Mouse (Mus musculus) ES-E14 (cell line): ENCODE data around the gene Tmprss11e. TPM values are rescaled to one million over a fixed set of nuclear protein-coding genes. Genes with fewer than 3 reads are reported as not detected.
A peak's percentile ranks its signal among the peaks of the same experiment; 100 is the strongest.

ENCODE experiments used
- DNase-seq: peaks from one replicate; pipeline ENCODE4 v3.0.0-alpha.2; 2013; ENCODE audit warnings: low read depth, low spot score
- H3K27ac ChIP-seq: 2 replicates; pipeline ENCODE4 v1.5.1; 2012; ENCODE audit warnings: low read depth, mild to moderate bottlenecking, low read length, moderate library complexity, mixed read lengths; ENCODE audit not compliant: poor library complexity, insufficient read depth, severe bottlenecking
- H3K36me3 ChIP-seq: 2 replicates; pipeline ENCODE4 v1.6.1; 2012; ENCODE audit warnings: mild to moderate bottlenecking, low read length, moderate library complexity, mixed read lengths; ENCODE audit not compliant: control insufficient read depth, poor library complexity, insufficient read depth, severe bottlenecking
- H3K4me1 ChIP-seq, 2 experiments: fragments of 150-350 bp in 1 of 2; sonication (generic) in 1 of 2; 2 replicates each; pipeline ENCODE4 v1.6.1; 2012; ENCODE audit warnings: low read length in 2 of 2, mild to moderate bottlenecking in 1 of 2, mixed read lengths in 1 of 2; ENCODE audit not compliant: control insufficient read depth in 2 of 2, insufficient read depth in 2 of 2, poor library complexity in 1 of 2
- H3K4me3 ChIP-seq, 2 experiments: fragments of 150-350 bp in 1 of 2; sonication (generic) in 1 of 2; 2 replicates each; pipeline ENCODE4 v1.5.1; 2012; ENCODE audit warnings: low read length in 2 of 2, low read depth in 1 of 2, mild to moderate bottlenecking in 1 of 2, mixed read lengths in 1 of 2; ENCODE audit not compliant: insufficient read depth in 1 of 2, poor library complexity in 1 of 2, severe bottlenecking in 1 of 2
- H3K9ac ChIP-seq: 2 replicates; pipeline ENCODE4 v1.6.1; 2012; ENCODE audit warnings: low read depth, mild to moderate bottlenecking, low read length, mixed read lengths; ENCODE audit not compliant: poor library complexity, insufficient read depth, severe bottlenecking
- H3K9me3 ChIP-seq: fragments of 150-350 bp; sonication (generic); 2 replicates; pipeline ENCODE4 v1.6.1; 2012; ENCODE audit warnings: low read depth, mild to moderate bottlenecking, low read length; ENCODE audit not compliant: control insufficient read depth, insufficient read depth
- CHD2 ChIP-seq: IDR thresholded peaks from 2 replicates; pipeline ENCODE4 v1.6.1; 2014; ENCODE audit warnings: mild to moderate bottlenecking, low read depth, low read length, inconsistent platforms
- HCFC1 ChIP-seq: IDR thresholded peaks from 2 replicates; pipeline ENCODE4 v1.6.1; 2012; ENCODE audit warnings: low read length, inconsistent platforms, borderline replicate concordance; ENCODE audit not compliant: insufficient read depth
- MAFK ChIP-seq: IDR thresholded peaks from 2 replicates; pipeline ENCODE4 v1.6.1; 2014; ENCODE audit warnings: mild to moderate bottlenecking, low read depth, low read length, inconsistent platforms; ENCODE audit not compliant: insufficient read depth
- ZC3H11A ChIP-seq: IDR thresholded peaks from 2 replicates; pipeline ENCODE4 v1.6.1; 2012; ENCODE audit warnings: low read depth, mild to moderate bottlenecking, inconsistent platforms, low read length, borderline replicate concordance
- ZNF384 ChIP-seq: IDR thresholded peaks from 2 replicates; pipeline ENCODE4 v1.6.1; 2012; ENCODE audit warnings: low read depth, low read length, inconsistent platforms
- in situ Hi-C, 2 experiments: fragments of 600-800 bp; cut with MboI; formaldehyde crosslinking; loops; one replicate each; pipeline ENCODE4 v1.15.1; 2025; ENCODE audit warnings: low sequenced_read_pairs in 2 of 2, inconsistent platforms in 1 of 2; ENCODE audit not compliant: unreplicated experiment in 2 of 2
- total RNA-seq: library from RNA; depleted of rRNA; stranded (reverse); fragments of 300-350 nt; gene quantifications from 2 replicates; pipeline ENCODE4 v1.2.3, GENCODE M21; 2012; rRNA removed

Tmprss11e gene
- total RNA-seq, 1 experiment, result 0.09 TPM

GRCm38 (mm10) chr5:86704923-86705322, 40.7 kb downstream of the Tmprss11e start:
- Histone ChIP-seq H3K4me3 (no peak overlapping the region), H3K4me1 (no peaks in the 10 kb centered on the region), H3K9me3 (no peaks in the 10 kb centered on the region), H3K9ac (no peak overlapping the region), H3K36me3 (no peaks in the 10 kb centered on the region), H3K27ac (no peak overlapping the region)
- DNase-seq, result no peak
- in situ Hi-C loops, result no loop called here
- TF ChIP-seq ZC3H11A (no peak), CHD2 (no peak)

GRCm38 (mm10) chr5:86684667-86685066, 60.9 kb downstream of the Tmprss11e start:
- Histone ChIP-seq H3K27ac (no peak overlapping the region), H3K36me3 (no peaks in the 10 kb centered on the region), H3K4me1 (no peaks in the 10 kb centered on the region), H3K4me3 (no peak overlapping the region), H3K9me3 (no peaks in the 10 kb centered on the region), H3K9ac (no peak overlapping the region)
- TF ChIP-seq ZNF384, result no peak
- no peak for TF ChIP-seq MAFK
- no peak for TF ChIP-seq CHD2
- TF ChIP-seq ZC3H11A, result peak; percentile 67
- TF ChIP-seq HCFC1, result no peak
- in situ Hi-C loops, result no loop called here
- peak; percentile 46 for DNase-seq

GRCm38 (mm10) chr5:86676262-86676661, 69.4 kb downstream of the Tmprss11e start, which contains the start of gene Tmprss11b:
Gene Tmprss11b, minus strand, starts transcription at chr5:86676362.
- Histone ChIP-seq H3K27ac (no peak within 1 kb of the TSS), H3K4me3 (no peak within 1 kb of the TSS), H3K9me3 (no peaks in the 10 kb centered on the region), H3K9ac (no peak within 1 kb of the TSS), H3K36me3 (no peaks in the 10 kb centered on the region), H3K4me1 (no peaks in the 10 kb centered on the region)
- DNase-seq, result no peak
- in situ Hi-C loops, result no loop called here
- TF ChIP-seq ZC3H11A, result no peak
- no peak for TF ChIP-seq MAFK
- TF ChIP-seq ZNF384, result no peak
- TF ChIP-seq CHD2, result no peak

Other genes starting within 250 kb of the Tmprss11e start
- not detected in 2 replicates for gene Tmprss11g, start 227.2 kb downstream of the Tmprss11e start, total RNA-seq
- 0.21 and 2.2 TPM in 2 replicates for gene Tmprss11f, start 113.4 kb downstream of the Tmprss11e start, total RNA-seq
- gene Tmprss11b, start 69.5 kb downstream of the Tmprss11e start, total RNA-seq, result 0.09 TPM in 1 of 2 replicates, not detected in the other
- gene Ythdc1, start 58.4 kb upstream of the Tmprss11e start, total RNA-seq, result 54.7 and 66.9 TPM in 2 replicates
- gene Ugt2b34, start 161.1 kb upstream of the Tmprss11e start, total RNA-seq, result 0.45 TPM in 1 of 2 replicates, not detected in the other
- not detected in 2 replicates for gene Ugt2b1, start 180.7 kb upstream of the Tmprss11e start, total RNA-seq